Mouse (Mus musculus) right cerebral cortex, postnatal 10 days (tissue): ENCODE results near the gene Hfm1.

Experiments used
- DNase-seq, 2 experiments: peaks; one replicate each; pipeline ENCODE4 v3.0.0; 2021; ENCODE audit warnings: low spot score in 2 of 2

The Hfm1 gene

GRCm38 (mm10) chr5:106925488-106926368 is at the start of gene Hfm1:
Hfm1 (minus strand) TSS chr5:106926321.
- DNase-seq: peak; percentile 77 to 79

DNA sequence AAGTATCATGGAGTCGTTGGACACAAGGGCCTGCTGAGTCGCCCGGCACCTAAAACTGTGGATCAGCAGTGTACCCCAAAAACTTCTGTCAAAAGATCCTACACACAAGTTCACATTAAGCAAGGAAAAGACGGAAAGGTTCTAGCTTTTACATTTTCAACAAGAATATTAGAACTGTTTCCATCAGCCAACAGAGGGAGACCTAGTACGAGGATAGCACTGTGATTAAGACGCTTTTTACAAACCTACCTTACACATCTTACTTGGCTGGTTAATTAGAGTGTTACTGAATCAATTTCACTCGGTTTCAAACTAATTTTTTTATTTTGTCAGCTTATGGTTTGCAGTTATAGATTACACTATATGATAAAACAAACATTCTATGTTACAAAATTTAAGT is 47.8 kb upstream of the Hfm1 start:
- no peak for DNase-seq

DNA sequence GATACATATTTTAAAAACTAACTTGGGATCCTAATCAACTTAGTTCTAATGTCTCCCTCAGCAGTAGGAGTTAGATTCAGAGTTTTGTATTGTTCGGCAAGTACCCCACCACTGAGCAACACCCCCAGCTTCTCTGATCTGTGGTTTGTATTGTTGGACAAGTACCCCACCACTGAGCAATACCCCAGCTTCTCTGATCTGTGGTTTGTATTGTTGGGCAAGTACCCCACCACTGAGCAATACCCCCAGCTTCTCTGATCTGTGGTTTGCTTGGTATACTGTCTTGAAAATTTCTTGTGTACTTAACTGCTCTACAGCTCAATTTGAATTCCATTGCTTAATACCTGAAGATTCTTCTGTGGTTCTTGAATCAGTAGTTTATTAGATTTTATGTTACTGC is 41.5 kb upstream of the Hfm1 start:
- DNase-seq: no peak

- DNase-seq: no peak
Observed at GRCm38 (mm10) chr5:106966443-106966842, 40.3 kb upstream of the Hfm1 start.

- no peak for DNase-seq
Observed at GRCm38 (mm10) chr5:106964513-106965014, 38.4 kb upstream of the Hfm1 start.

DNA sequence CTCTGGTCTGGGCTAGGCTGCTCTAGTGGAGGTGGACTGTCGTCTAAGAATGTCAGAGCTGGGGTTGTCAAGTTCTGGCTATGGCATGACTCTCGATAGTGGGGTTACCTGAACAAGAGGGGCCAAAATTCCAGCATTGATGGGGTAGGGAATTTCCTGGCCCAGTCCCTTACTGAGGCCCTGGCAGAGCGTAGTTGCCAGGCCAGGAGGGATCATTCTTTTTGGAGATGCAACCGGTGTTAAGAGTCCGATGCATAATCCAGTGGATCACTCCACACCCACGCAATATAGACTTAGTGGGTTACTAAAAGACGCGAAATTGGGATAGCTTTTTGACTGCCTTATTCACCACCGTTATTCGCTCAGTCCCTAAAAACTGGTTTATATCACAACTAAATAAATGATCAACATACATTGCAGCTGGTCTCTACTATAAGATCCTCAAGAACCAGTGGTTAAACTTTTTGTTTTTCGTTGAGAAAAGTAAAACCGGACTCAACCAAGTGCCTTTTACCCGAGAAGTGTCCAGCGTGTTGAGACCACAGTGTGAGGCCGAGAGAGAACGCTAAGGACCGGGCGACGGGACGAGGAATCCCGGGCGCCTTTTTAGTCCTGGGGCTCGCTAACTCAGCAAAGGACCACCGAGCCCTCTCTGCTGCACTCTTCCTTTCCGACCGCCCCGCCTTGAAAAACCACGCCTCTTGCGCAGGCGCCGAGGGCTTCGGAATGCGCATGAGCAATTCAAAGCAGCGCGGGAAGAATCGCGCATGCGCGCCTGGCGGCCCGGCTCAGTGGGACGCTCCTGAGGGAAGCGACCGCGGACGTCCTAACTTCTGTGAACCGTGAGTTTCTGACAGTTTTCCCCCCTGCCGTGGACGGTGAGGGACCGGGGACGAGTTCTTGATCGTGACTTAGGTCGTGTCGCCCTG is 37.7 kb upstream of the Hfm1 start, which contains the start of gene Cdc7:
Cdc7 (plus strand) TSS at position 739 of the 929 bp plus-strand sequence.
- peak; percentile 93 to 96 for DNase-seq

DNA sequence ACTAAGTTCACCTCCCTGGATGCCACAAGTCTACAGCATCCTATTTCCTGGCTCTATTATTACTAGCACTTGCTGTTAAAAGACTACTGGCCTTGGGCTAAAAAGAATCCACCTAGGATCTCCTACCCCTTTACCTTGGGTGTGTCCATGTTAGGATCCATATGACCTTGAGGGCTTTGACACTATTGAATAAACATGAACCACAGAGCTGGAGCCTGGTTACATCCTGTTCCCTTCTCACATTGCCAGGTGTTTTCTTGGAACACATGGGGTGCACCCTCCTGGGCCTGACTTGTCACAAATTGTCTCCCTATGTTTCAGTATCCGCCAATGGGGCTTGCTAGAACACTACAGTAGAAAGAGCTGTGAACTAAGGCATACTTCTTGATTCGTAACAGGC is 34.3 kb upstream of the Hfm1 start:
- no peak for DNase-seq

DNA sequence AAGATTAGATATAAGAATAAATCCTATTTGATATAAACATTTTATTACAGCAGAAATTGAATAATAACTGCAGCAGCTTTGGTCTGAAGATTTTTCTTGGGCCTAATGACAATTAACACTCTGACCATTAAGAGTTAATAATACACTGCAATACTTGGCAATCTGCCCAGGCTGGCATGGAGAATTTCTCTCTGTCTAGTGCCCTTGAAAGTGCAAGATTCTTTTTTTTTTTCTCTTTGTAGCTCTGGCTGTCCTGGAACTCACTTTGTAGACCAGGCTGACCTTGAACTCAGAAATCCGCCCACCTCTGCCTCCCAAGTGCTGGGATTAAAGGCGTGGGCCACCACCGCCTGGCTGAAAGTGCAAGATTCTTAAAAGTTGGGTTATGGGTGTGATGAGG is 32.9 kb upstream of the Hfm1 start:
- no peak for DNase-seq

GRCm38 (mm10) chr5:106956467-106956866 is 30.3 kb upstream of the Hfm1 start:
- no peak for DNase-seq

DNA sequence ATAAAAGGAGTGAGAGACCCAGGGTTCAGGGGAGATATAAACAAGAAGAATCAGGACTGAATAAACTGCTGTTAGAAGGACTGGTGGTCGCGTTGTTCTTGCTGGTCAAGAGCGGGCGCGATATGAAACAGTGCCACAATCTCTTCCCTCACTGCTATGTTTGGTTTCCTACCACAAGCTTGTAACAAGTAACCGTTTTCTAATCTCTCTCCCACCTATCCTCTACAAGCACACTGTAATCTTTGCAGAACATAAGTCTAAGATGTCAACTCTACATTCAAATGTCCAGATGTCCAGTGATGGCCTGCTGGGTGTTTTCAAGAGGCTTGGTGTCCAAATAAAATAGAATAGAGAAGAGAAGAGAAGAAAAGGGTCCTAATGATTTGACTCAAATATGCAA is 22.6 kb upstream of the Hfm1 start:
- DNase-seq: no peak

- DNase-seq: no peak
Observed at GRCm38 (mm10) chr5:106946342-106946741, 20.2 kb upstream of the Hfm1 start.

DNA sequence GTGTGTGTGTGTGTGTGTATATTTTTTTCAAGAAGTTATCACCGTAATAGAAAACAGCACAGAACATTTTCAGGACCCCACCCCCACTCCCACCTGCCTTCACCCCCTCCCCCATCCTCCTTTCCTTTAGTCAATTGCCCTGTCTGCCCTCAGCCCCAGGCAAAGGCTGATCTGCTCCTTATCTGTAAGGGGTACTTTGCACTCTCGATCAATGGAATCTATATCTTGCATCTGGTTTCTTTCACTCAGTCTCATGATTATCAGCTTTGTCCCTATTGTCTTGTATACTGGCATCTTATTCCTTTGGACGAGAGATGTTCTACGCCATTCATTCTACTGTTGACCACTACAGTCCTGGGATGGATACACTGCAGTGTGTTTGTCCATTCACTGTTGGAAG is 1.9 kb upstream of the Hfm1 start:
- no peak for DNase-seq

GRCm38 (mm10) chr5:106926369-106926686 is 207 bp upstream of the Hfm1 start:
- DNase-seq: no peak

- no peak for DNase-seq
Observed at GRCm38 (mm10) chr5:106919315-106919714, 6.8 kb downstream of the Hfm1 start.

DNA sequence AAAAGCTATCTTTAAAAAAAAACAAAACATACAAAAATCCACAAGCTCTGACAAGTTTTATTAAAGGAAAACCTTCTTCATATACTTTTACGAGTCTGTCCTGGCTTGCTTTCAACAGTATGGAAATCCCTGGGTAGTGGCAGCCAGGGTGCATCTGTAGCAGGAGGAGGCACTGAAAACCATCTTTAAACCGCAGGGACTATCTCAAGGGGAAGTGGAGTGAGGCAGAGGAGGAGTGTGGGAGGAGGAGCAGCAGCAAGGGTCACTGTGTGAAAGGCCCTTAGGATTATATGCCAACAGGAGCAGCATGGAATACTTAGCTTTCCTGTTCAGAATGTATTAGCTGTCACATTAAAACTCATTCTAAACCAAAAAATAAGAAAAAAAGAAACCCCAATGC is 29.2 kb downstream of the Hfm1 start:
- no peak for DNase-seq

DNA sequence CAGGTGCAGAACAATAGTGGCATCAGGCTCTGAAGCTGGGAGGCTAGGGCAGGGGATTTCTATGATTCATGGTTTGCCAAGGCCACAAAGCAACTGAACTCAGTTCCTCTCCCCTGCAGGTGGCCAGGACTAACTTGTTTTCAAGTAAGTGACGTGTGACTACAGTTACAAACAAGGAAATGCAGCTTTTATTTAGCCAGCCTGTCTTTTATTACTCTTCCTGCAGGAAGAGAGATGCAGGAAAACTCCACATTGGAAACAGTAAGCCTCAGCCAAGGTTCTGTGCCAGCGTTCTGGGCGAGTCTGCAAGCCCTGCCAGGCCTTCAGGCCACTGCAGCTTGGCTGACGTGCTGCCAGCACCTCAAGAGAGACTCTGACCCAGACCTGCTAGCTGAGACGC is 34.3 kb downstream of the Hfm1 start:
- peak; percentile 36 to 56 for DNase-seq

GRCm38 (mm10) chr5:106887303-106888071 is 38.6 kb downstream of the Hfm1 start:
- DNase-seq: no peak

DNA sequence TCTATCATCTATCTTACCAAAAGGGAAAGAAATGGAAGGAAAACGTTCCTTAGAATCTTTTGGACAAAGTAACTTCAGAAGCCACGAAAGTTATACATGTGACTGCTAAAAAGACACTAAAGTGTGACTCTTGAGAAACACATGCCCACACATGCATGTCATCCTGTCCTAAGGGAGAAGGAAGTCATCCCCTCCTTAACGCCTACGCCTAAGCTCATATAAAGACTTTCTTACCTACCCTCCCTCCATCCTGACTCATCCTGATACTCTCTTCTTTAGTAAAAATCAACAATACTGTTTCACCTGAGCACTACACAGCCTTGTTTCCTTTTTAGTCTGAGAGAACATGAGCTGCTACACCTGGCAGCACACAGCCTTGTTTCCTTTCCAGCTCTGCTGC is 40.6 kb downstream of the Hfm1 start:
- DNase-seq: no peak

- DNase-seq: no peak
Observed at GRCm38 (mm10) chr5:106876438-106876837, 49.7 kb downstream of the Hfm1 start.

DNA sequence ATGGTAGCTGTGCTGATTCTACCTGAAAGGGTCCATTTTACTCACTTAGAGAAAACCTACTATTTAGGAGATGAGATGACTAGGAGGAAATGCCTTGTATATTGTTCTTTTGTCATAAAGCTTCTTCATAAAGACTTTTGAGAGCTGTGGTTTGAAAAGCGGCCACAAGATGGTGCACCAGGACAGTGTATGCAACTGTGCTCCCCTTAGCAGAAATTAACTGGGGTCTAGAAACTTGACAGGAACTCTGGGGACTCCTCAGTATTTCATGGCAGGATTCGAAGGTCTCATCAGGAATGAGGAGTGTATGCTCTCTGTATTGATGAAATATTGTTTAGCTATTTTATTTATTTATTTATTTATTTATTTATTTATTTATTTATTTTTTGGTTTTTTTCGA is 65.7 kb downstream of the Hfm1 start:
- peak; percentile 60 to 77 for DNase-seq

GRCm38 (mm10) chr5:106853284-106853683 is 72.8 kb downstream of the Hfm1 start:
- no peak for DNase-seq

DNA sequence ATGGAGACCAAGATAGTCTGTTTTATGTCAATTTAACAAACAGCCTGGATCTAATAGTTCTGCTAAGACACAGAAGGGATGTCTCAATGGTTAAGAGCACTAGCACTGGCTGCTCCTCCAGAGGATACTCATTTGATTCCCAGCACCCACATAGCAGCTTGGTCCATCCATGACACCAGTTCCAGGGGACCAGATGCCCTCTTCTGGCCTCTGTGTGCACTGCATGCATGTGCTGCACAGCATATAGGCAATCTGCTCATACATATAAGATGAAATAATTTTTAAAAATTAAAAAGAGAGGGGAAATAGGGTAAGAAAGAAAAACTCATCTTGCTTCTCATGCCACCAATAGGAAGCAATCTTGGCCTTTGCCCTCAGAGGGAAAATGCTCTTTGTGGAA is 79.1 kb downstream of the Hfm1 start:
- DNase-seq: no peak
